Comparison of ENCODE assay signal across 7 mouse cellular contexts in the genomic region with DNA sequence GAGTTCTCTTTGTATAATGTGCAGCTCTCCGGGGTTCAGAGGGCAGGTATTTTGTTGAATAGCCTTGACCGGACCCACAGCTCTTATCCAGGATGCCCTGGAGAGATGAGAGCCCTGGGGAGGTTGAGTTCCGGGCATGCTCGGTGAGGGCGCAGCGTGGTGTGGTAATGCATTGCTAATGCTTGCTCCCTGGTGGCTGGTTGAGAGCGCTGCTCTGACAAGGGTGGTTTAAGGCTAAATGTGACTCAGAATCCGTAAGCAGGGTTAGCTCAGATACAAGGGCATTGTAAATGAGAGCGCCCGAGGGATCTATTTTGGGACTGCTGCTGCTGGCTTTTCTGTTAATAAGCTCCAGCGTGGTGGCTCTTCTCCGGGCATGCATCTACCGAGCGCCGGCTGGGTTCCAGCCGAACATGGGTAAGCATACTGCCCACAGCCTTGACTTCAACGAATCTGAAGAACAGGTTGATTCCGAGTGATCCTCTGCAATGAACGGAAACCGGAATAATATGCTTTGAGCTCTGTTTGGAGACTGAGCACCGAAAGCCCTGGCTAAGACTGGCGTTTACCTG. TPM values are rescaled to one million over a fixed set of nuclear protein-coding genes. Genes with fewer than 3 reads are reported as not detected.
DNase-seq lines count a peak whose midpoint lies in the region; ATAC-seq lines count a peak whose summit lies in the region.

No protein-coding gene starts in this region.

- ATAC-seq in forebrain, embryonic 16.5 days: peak; percentile 58; the same call in 1 of the 2 replicates
- ATAC-seq in hindbrain, embryonic 15.5 days (ENCODE audit: low FRiP score, low read depth): peak; percentile 75; the same call in 1 of the 2 replicates

- no peaks in the 10 kb centered on the region for H3K9me3 ChIP-seq in forebrain, embryonic 16.5 days (ENCODE audit: control insufficient read depth, low read length)
- H3K9me3 ChIP-seq in hindbrain, embryonic 15.5 days: no peaks in the 10 kb centered on the region

- H3K27me3 ChIP-seq in forebrain, embryonic 16.5 days (replicated peaks; ENCODE audit: control insufficient read depth, insufficient read depth, low read length): no peaks in the 10 kb centered on the region
- no peaks in the 10 kb centered on the region for H3K27me3 ChIP-seq in hindbrain, embryonic 15.5 days

- H3K4me3 ChIP-seq in forebrain, embryonic 16.5 days (replicated peaks; ENCODE audit: low read length): peak overlapping the region; percentile 10; the same call in 1 of the 2 replicates
- H3K4me3 ChIP-seq in hindbrain, embryonic 15.5 days: peak overlapping the region; percentile 8; the same call in 1 of the 2 replicates

- H3K4me1 ChIP-seq in forebrain, embryonic 16.5 days (replicated peaks; ENCODE audit: control insufficient read depth, insufficient read depth, low read length): peaks cover 3% of the 10 kb centered on the region; the same call in 1 of the 2 replicates
- H3K4me1 ChIP-seq in hindbrain, embryonic 15.5 days (replicated peaks): peaks cover 9% of the 10 kb centered on the region

- H3K36me3 ChIP-seq in forebrain, embryonic 16.5 days (ENCODE audit: control insufficient read depth, insufficient read depth): no peaks in the 10 kb centered on the region
- H3K36me3 ChIP-seq in hindbrain, embryonic 15.5 days: no peaks in the 10 kb centered on the region

- H3K4me2 ChIP-seq in forebrain, embryonic 16.5 days (ENCODE audit: low read length): peak overlapping the region; percentile 40
- peak overlapping the region; percentile 47 for H3K4me2 ChIP-seq in hindbrain, embryonic 15.5 days

- 30% methylated on average over 22 of the region's 22 CpGs for WGBS in forebrain, embryonic 16.5 days
- WGBS in hindbrain, embryonic 15.5 days: 27% methylated on average over 22 of the region's 22 CpGs

- DNase-seq in R1 (ENCODE audit: low read depth, low spot score): peak; percentile 68
- DNase-seq in cerebellum, adult 18-20 months: peak; percentile 23 to 32
- DNase-seq in left cerebral cortex, postnatal 25 days (ENCODE audit: low spot score in 2 of 2): peak; percentile 47 to 69
- DNase-seq in right cerebral cortex, postnatal 10 days (ENCODE audit: low spot score in 2 of 2): peak; percentile 67 to 73
- DNase-seq in thymus, postnatal 14 days: no peak

- intact Hi-C loops in left cerebral cortex, postnatal 25 days (cut with DNase I): no loop called here

- H3K9ac ChIP-seq in forebrain, embryonic 16.5 days (replicated peaks; ENCODE audit: low read depth, low read length): peak overlapping the region; percentile 23; the same call in 1 of the 2 replicates
- no peak overlapping the region for H3K9ac ChIP-seq in hindbrain, embryonic 15.5 days

- H3K27ac ChIP-seq in forebrain, embryonic 16.5 days (ENCODE audit: low read length): no peak overlapping the region
- H3K27ac ChIP-seq in hindbrain, embryonic 15.5 days (replicated peaks): peak overlapping the region; percentile 35

RNA-seq across cellular contexts. Expression of gene Alox5ap, which starts 14.8 kb away (rescaled TPM):
- polyA plus RNA-seq in forebrain, embryonic 16.5 days (2015; fragmentation: Nextera tagmentation; extraction: Ambion mirVana): 8.7 and 11.6 TPM in 2 replicates
- 12.2 and 12.5 TPM in 2 replicates for polyA plus RNA-seq in hindbrain, embryonic 15.5 days (2015; fragmentation: Nextera tagmentation; extraction: Ambion mirVana)
- total RNA-seq in left cerebral cortex, postnatal 25 days (2021): 10 to 100 TPM in 1 of 2 experiments, 1 to 10 TPM in 1; 6.5 to 13.3 TPM
